Mouse (Mus musculus) cerebellum, postnatal 25 days (tissue): ENCODE measurements at regions not wholly inside any gene's neighbourhood (a gene's known extent, or its start where the extent isn't known, plus 50 kb on each side); places are given as distances from the start of the nearest gene placed in this dataset.

Source experiments
- DNase-seq, 2 experiments: peaks; one replicate each; pipeline ENCODE4 v3.0.0; 2021; ENCODE audit warnings: mixed read lengths in 2 of 2

DNA sequence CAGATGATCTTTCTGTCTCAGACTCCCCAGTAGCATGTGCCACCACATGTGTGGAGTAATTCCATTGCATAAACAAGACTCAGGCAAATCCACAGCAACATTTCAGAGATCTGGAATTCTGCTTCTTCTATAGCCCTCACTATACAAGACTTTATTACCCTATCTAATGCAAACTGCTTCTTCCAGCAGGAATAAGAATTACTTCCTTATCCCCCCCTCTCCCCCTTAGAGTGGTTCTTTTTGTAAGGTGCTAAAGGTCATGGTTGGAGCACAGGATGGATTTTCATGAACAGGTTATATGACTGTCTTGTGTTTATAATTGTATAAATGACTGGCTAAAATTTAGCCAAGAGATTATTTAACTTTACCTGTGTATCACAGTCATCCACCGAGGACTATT lies 5037.4 kb downstream of the 9330182O14Rik start:
- DNase-seq, result no peak

DNA sequence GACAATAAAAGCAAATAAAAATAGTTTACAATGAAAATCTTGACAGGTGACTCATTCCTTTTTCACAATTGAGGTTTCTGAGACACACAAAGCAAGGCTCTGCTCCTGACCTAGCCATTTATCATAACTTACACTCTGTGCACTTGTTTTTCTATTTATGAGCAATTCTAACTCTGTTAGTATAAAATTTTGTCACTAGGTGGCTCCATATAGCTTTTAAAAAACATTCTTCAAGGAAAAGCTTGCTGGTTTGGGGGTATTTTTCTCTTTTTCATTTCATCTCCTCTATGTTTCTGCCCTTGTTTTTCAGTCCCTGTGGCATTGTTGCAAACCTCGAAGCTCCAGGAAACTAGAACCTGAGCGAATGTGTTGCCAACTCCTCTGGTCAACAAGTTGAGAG lies 5044.2 kb downstream of the 9330182O14Rik start:
- DNase-seq, result peak in 1 of 2 experiments; percentile 4

GRCm38 (mm10) chr15:45180173-45180572 lies 5046.0 kb downstream of the 9330182O14Rik start:
- peak in 1 of 2 experiments; percentile 12 for DNase-seq
